Comparison of ENCODE assay signal across 9 mouse cellular contexts in genomic region chr12:57541931-57542745, GRCm38 (mm10). TPM values are rescaled to one million over a fixed set of nuclear protein-coding genes. Genes with fewer than 3 reads are reported as not detected.
A peak's percentile ranks its signal among the peaks of the same experiment; 100 is the strongest.
DNase-seq lines count a peak whose midpoint lies in the region; ATAC-seq and TF ChIP-seq lines count a peak whose summit lies in the region.
"Had no signal": no experiment of that assay in that cellular context is flagged by ENCODE, and none has a peak within 500 bp of the region (broad histone marks: within the 10 kb centered on the region; RNA-seq: fewer than 3 reads in every experiment).

No protein-coding gene starts in this region.

- no peaks in the 10 kb centered on the region for H3K36me3 ChIP-seq in hindbrain, embryonic 10.5 days
- H3K36me3 ChIP-seq in hindbrain, embryonic 16.5 days (ENCODE audit: control insufficient read depth, insufficient read depth, low read length) = no peaks in the 10 kb centered on the region
- no peaks in the 10 kb centered on the region for H3K36me3 ChIP-seq in embryonic facial prominence, embryonic 14.5 days (ENCODE audit: control insufficient read depth, insufficient read depth, low read length)
- H3K36me3 ChIP-seq in intestine, postnatal 0 days (ENCODE audit: control insufficient read depth, insufficient read depth) = no peaks in the 10 kb centered on the region; the same call in 1 of the 2 replicates
- H3K36me3 ChIP-seq in midbrain, embryonic 10.5 days = no peaks in the 10 kb centered on the region; the same call in none of the 2 replicates

- peak; percentile 65 for DNase-seq in hindbrain, embryonic 10.5 days (ENCODE audit: low spot score)
- no peak for DNase-seq in embryonic facial prominence, embryonic 14.5 days (ENCODE audit: low spot score)
- peak; percentile 76 for DNase-seq in midbrain, embryonic 10.5 days (ENCODE audit: low spot score)
- DNase-seq in cerebellum, adult 9-11 months = no peak
- DNase-seq in left cerebral cortex, postnatal 4 days = no peak
- no peak for DNase-seq in ovary, postnatal 10 days (ENCODE audit: low spot score)

- H3K27me3 ChIP-seq in hindbrain, embryonic 10.5 days (ENCODE audit: insufficient read depth, poor library complexity, severe bottlenecking) = peaks cover 100% of the 10 kb centered on the region
- peaks cover 58% of the 10 kb centered on the region for H3K27me3 ChIP-seq in hindbrain, embryonic 16.5 days (replicated peaks; ENCODE audit: control insufficient read depth, insufficient read depth, low read length)
- H3K27me3 ChIP-seq in embryonic facial prominence, embryonic 14.5 days (replicated peaks; ENCODE audit: control insufficient read depth, insufficient read depth, low read length) = peaks cover 90% of the 10 kb centered on the region
- peaks cover 37% of the 10 kb centered on the region for H3K27me3 ChIP-seq in intestine, postnatal 0 days (replicated peaks; ENCODE audit: control insufficient read depth, insufficient read depth, low read length)
- peaks cover 99% of the 10 kb centered on the region for H3K27me3 ChIP-seq in midbrain, embryonic 10.5 days (ENCODE audit: low read depth, poor library complexity, severe bottlenecking)

- H3K9ac ChIP-seq in hindbrain, embryonic 16.5 days (ENCODE audit: low read depth, low read length) = no peak overlapping the region
- peak overlapping the region; percentile 35; the same call in 1 of the 2 replicates for H3K9ac ChIP-seq in embryonic facial prominence, embryonic 14.5 days (ENCODE audit: low read depth, low read length)
- H3K9ac ChIP-seq in intestine, postnatal 0 days (ENCODE audit: low read depth, low read length) = peak overlapping the region; percentile 52

- 1% methylated on average over 46 of the region's 46 CpGs for WGBS in hindbrain, embryonic 10.5 days
- 1% methylated on average over 41 of the region's 46 CpGs for WGBS in hindbrain, embryonic 16.5 days
- WGBS in embryonic facial prominence, embryonic 14.5 days = 5% methylated on average over 28 of the region's 46 CpGs
- WGBS in intestine, postnatal 0 days = 1% methylated on average over 39 of the region's 46 CpGs
- under 1% methylated on average over 46 of the region's 46 CpGs for WGBS in midbrain, embryonic 10.5 days

- ATAC-seq in hindbrain, embryonic 16.5 days = no peak
- no peak for ATAC-seq in embryonic facial prominence, embryonic 14.5 days (ENCODE audit: low read depth)
- ATAC-seq in intestine, postnatal 0 days = no peak

- TF ChIP-seq CTCF in intestine, postnatal 0 days (IDR thresholded peaks at IDR 0.05; ENCODE audit: low read depth) = peak; percentile 70

- intact Hi-C loops in left cerebral cortex, postnatal 4 days (cut with DNase I) = no loop called here

- H3K4me2 ChIP-seq in hindbrain, embryonic 16.5 days (ENCODE audit: low read length) = no peak overlapping the region
- peak overlapping the region; percentile 40 for H3K4me2 ChIP-seq in embryonic facial prominence, embryonic 14.5 days (ENCODE audit: low read depth, low read length)
- peak overlapping the region; percentile 84 for H3K4me2 ChIP-seq in intestine, postnatal 0 days (replicated peaks; ENCODE audit: low read depth)

- no peaks in the 10 kb centered on the region for H3K9me3 ChIP-seq in hindbrain, embryonic 10.5 days
- peaks cover 3% of the 10 kb centered on the region; the same call in 1 of the 2 replicates for H3K9me3 ChIP-seq in hindbrain, embryonic 16.5 days (ENCODE audit: control insufficient read depth, low read length)
- no peaks in the 10 kb centered on the region for H3K9me3 ChIP-seq in embryonic facial prominence, embryonic 14.5 days (ENCODE audit: control insufficient read depth, low read length)
- H3K9me3 ChIP-seq in intestine, postnatal 0 days (ENCODE audit: control insufficient read depth) = no peaks in the 10 kb centered on the region
- H3K9me3 ChIP-seq in midbrain, embryonic 10.5 days (replicated peaks) = no peaks in the 10 kb centered on the region

- peaks cover 52% of the 10 kb centered on the region for H3K4me1 ChIP-seq in hindbrain, embryonic 10.5 days (replicated peaks)
- peaks cover 10% of the 10 kb centered on the region for H3K4me1 ChIP-seq in hindbrain, embryonic 16.5 days (ENCODE audit: control insufficient read depth, insufficient read depth, low read depth, low read length)
- H3K4me1 ChIP-seq in embryonic facial prominence, embryonic 14.5 days (ENCODE audit: control insufficient read depth, insufficient read depth, low read length) = peaks cover 19% of the 10 kb centered on the region; the same call in 1 of the 2 replicates
- H3K4me1 ChIP-seq in intestine, postnatal 0 days (replicated peaks; ENCODE audit: control insufficient read depth, insufficient read depth, low read length) = no peaks in the 10 kb centered on the region
- peaks cover 64% of the 10 kb centered on the region for H3K4me1 ChIP-seq in midbrain, embryonic 10.5 days

- H3K27ac ChIP-seq in hindbrain, embryonic 10.5 days = no peak overlapping the region
- H3K27ac ChIP-seq in hindbrain, embryonic 16.5 days (ENCODE audit: low read depth, low read length) = no peak overlapping the region
- no peak overlapping the region for H3K27ac ChIP-seq in embryonic facial prominence, embryonic 14.5 days (replicated peaks; ENCODE audit: low read depth, low read length)
- H3K27ac ChIP-seq in intestine, postnatal 0 days (ENCODE audit: low read depth, low read length) = peak overlapping the region; percentile 57
- peak overlapping the region; percentile 92 for H3K27ac ChIP-seq in midbrain, embryonic 10.5 days (replicated peaks)

- H3K4me3 ChIP-seq in hindbrain, embryonic 10.5 days = peak overlapping the region; percentile 38
- no peak overlapping the region for H3K4me3 ChIP-seq in hindbrain, embryonic 16.5 days (ENCODE audit: low read length)
- peak overlapping the region; percentile 26 for H3K4me3 ChIP-seq in embryonic facial prominence, embryonic 14.5 days (ENCODE audit: low read depth, low read length)
- H3K4me3 ChIP-seq in intestine, postnatal 0 days (ENCODE audit: low read depth, low read length) = peak overlapping the region; percentile 70
- peak overlapping the region; percentile 73 for H3K4me3 ChIP-seq in midbrain, embryonic 10.5 days

RNA-seq across cellular contexts. Expression of gene Foxa1, which starts 4.6 kb away (rescaled TPM):
- 1.2 and 1.6 TPM in 2 replicates for polyA plus RNA-seq in hindbrain, embryonic 10.5 days (2016; fragmentation: Nextera tagmentation; extraction: Ambion mirVana)
- 0.18 and 0.59 TPM in 2 replicates for polyA plus RNA-seq in hindbrain, embryonic 16.5 days (2015; fragmentation: Nextera tagmentation; extraction: Ambion mirVana)
- polyA plus RNA-seq in embryonic facial prominence, embryonic 14.5 days (2014; fragmentation: Nextera tagmentation; extraction: Ambion mirVana) = 2.3 and 3.2 TPM in 2 replicates
- 3.7 and 4.0 TPM in 2 replicates for polyA plus RNA-seq in intestine, postnatal 0 days (2015; fragmentation: Nextera tagmentation; extraction: Ambion mirVana)
- 3.2 and 3.9 TPM in 2 replicates for polyA plus RNA-seq in midbrain, embryonic 10.5 days (2016; fragmentation: Nextera tagmentation; extraction: Ambion mirVana)
- not detected for total RNA-seq in left cerebral cortex, postnatal 4 days (2021)
- total RNA-seq: common myeloid progenitor, adult 5-6 weeks had no signal

RNA-seq across cellular contexts. Expression of gene Ttc6, which starts 21.8 kb away (rescaled TPM):
- 0.58 and 0.59 TPM in 2 replicates for polyA plus RNA-seq in hindbrain, embryonic 10.5 days (2016; fragmentation: Nextera tagmentation; extraction: Ambion mirVana)
- polyA plus RNA-seq in hindbrain, embryonic 16.5 days (2015; fragmentation: Nextera tagmentation; extraction: Ambion mirVana) = 0.57 and 0.76 TPM in 2 replicates
- 0.78 and 0.80 TPM in 2 replicates for polyA plus RNA-seq in embryonic facial prominence, embryonic 14.5 days (2014; fragmentation: Nextera tagmentation; extraction: Ambion mirVana)
- 0.20 and 0.43 TPM in 2 replicates for polyA plus RNA-seq in intestine, postnatal 0 days (2015; fragmentation: Nextera tagmentation; extraction: Ambion mirVana)
- polyA plus RNA-seq in midbrain, embryonic 10.5 days (2016; fragmentation: Nextera tagmentation; extraction: Ambion mirVana) = 2.1 and 2.3 TPM in 2 replicates
- total RNA-seq in left cerebral cortex, postnatal 4 days (2021) = 1 to 10 TPM; 1.1 to 1.4 TPM
- total RNA-seq: common myeloid progenitor, adult 5-6 weeks had no signal

Comparison
In these comparisons a context has a peak if more than half of its experiments do, and no peak if none do; other contexts are left out.
1. DNase-seq: peak in hindbrain, embryonic 10.5 days (single experiment) and midbrain, embryonic 10.5 days (single experiment); none in embryonic facial prominence, embryonic 14.5 days (single experiment), cerebellum, adult 9-11 months (single experiment), left cerebral cortex, postnatal 4 days (single experiment) and ovary, postnatal 10 days (single experiment).
2. H3K27ac ChIP-seq: peak in intestine, postnatal 0 days (single experiment) and midbrain, embryonic 10.5 days (single experiment); none in hindbrain, embryonic 10.5 days (single experiment), hindbrain, embryonic 16.5 days (single experiment) and embryonic facial prominence, embryonic 14.5 days (single experiment).